Mouse (Mus musculus) lung, postnatal 0 days (tissue): Measurements from ENCODE around the gene Gna12. TPM values are rescaled to one million over a fixed set of nuclear protein-coding genes. Genes with fewer than 3 reads are reported as not detected.

Experiments
- ATAC-seq: fragments of 200-750 bp; cut with Nextera tagmentation; 2 replicates; pipeline ENCODE4 v1.8.0; 2017; ENCODE audit warnings: moderate library complexity
- DNase-seq: peaks from one replicate; pipeline ENCODE4 v3.0.0-alpha.2; 2016; ENCODE audit warnings: low spot score
- H3K27ac ChIP-seq: fragments of 300-500 bp; sonication (generic); 2 replicates; pipeline ENCODE4 v1.5.1; 2014; ENCODE audit warnings: antibody characterized with exemption, mild to moderate bottlenecking, low read length, mixed read lengths
- H3K27me3 ChIP-seq: fragments of 300-500 bp; sonication (generic); replicated peaks from 2 replicates; pipeline ENCODE4 v1.6.1; 2014; ENCODE audit warnings: low read length, mixed read lengths; ENCODE audit not compliant: insufficient read depth
- H3K36me3 ChIP-seq: fragments of 300-500 bp; sonication (generic); 2 replicates; pipeline ENCODE4 v1.6.1; 2014; ENCODE audit warnings: low read length, mixed read lengths; ENCODE audit not compliant: insufficient read depth
- H3K4me1 ChIP-seq: fragments of 300-500 bp; sonication (generic); 2 replicates; pipeline ENCODE4 v1.6.1; 2014; ENCODE audit warnings: antibody characterized with exemption, low read depth, low read length, mixed read lengths; ENCODE audit not compliant: insufficient read depth
- H3K4me2 ChIP-seq: fragments of 300-500 bp; sonication (generic); replicated peaks from 2 replicates; pipeline ENCODE4 v1.6.1; 2014; ENCODE audit warnings: low read depth, mild to moderate bottlenecking, low read length, moderate library complexity, mixed read lengths
- H3K4me3 ChIP-seq: fragments of 300-500 bp; sonication (generic); 2 replicates; pipeline ENCODE4 v1.5.1; 2014; ENCODE audit warnings: low read depth, low read length
- H3K9ac ChIP-seq: fragments of 300-500 bp; sonication (generic); replicated peaks from 2 replicates; pipeline ENCODE4 v1.6.1; 2014; ENCODE audit warnings: low read depth, mild to moderate bottlenecking
- H3K9me3 ChIP-seq: fragments of 300-500 bp; sonication (generic); 2 replicates; pipeline ENCODE4 v1.6.1; 2016; ENCODE audit warnings: low read length, mixed read lengths
- CTCF ChIP-seq: IDR thresholded peaks from 2 replicates; pipeline ENCODE4 v1.5.1; 2016; ENCODE audit warnings: antibody characterized with exemption, mild to moderate bottlenecking
- EP300 ChIP-seq: IDR thresholded peaks from 2 replicates; pipeline ENCODE4 v1.6.1; 2016; ENCODE audit warnings: antibody characterized with exemption, mild to moderate bottlenecking, control low read depth
- WGBS: fragments of 180-500 bp; shearing (Covaris S2); extraction: QIAGEN DNeasy Blood & Tissue Kit; methylation state at CpG from one replicate; pipeline ENCODE4 v1.1.7; 2014; 5-methylcytosine and 5-hydroxymethylcytosine counted together
- polyA plus RNA-seq: library from polyadenylated mRNA; unstranded; fragments of >200 nt; fragmentation: Nextera tagmentation; extraction: Ambion mirVana; gene quantifications from 2 replicates; pipeline ENCODE4 v1.2.1, GENCODE M21; 2015

Gna12 gene
- 25.4 and 32.0 TPM in 2 replicates for polyA plus RNA-seq

DNA sequence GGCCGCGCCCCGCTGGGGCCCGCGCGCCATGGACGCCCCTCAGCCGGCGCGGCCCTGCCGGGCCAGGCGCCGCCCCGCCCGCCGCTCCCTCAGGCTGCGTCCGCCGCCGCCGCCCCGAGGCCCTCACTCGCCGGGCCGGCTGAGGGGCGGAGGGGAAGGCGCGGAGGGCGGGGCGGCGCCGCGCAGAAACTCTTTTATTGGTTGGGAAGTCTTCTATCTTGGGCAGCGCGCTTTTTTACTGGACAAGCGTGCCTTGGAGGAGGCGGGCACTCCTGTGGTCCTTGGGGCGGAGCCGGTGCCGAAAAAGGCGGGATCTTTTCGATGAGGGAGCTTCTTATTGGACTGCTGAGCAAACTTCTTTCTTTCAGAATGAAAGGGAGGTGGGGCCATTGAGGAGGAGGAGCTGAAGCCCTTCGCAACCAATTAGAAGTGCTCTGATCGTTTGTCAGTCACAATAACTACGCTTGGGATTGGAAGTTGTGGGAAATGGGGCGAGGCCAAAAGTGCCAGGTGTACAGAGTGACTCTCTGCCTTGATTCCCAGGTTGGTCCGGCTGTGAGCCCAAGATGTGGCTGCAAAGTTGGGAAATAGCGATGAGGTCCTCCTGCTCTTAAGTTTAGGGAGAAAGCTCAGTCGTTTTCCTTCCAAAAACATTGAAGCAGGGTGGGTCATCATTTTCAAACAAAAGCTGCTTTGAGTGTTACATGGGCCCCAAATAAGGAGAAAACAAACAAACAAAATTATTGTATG, at the start of gene Gna12:
Gene Gna12 (minus strand): TSS at position 118 of the 750 bp plus-strand sequence.
- H3K4me2 ChIP-seq = peak within 1 kb of the TSS; percentile 92
- peak within 1 kb of the TSS; percentile 88 for H3K27ac ChIP-seq
- under 1% methylated on average over 41 of the region's 49 CpGs for WGBS
- no peaks in the 10 kb centered on the region for H3K27me3 ChIP-seq
- peak within 1 kb of the TSS; percentile 78 for H3K9ac ChIP-seq
- peak; percentile 98 for ATAC-seq
- no peaks in the 10 kb centered on the region for H3K9me3 ChIP-seq
- H3K36me3 ChIP-seq = no peaks in the 10 kb centered on the region
- peak; percentile 100 for DNase-seq
- no peak for TF ChIP-seq CTCF
- no peak for TF ChIP-seq EP300
- peak within 1 kb of the TSS; percentile 78 for H3K4me3 ChIP-seq
- peaks cover 18% of the 10 kb centered on the region; the same call in 1 of the 2 replicates for H3K4me1 ChIP-seq

DNA sequence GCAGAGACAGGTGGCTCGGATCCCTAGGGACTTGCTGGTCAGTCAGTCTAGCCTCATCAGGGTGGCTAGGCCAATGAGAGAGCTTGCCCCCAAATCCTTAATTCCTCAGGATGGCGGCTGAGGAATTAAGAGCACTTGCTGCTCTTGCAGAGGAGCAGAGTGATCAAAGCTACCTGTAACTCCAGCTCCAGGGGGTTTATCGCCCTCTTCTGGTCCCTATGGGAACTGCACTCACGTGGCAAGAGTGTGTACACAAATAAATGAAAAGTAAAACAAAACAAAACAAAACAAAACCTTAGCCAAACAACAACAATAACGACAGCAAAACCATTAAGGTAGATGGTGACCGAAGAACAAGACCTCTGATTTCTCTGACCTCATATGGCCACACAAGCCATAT, 48.4 kb upstream of the Gna12 start:
- Histone ChIP-seq H3K4me3 (no peak overlapping the region), H3K4me2 (no peak overlapping the region), H3K27me3 (no peaks in the 10 kb centered on the region), H3K36me3 (no peaks in the 10 kb centered on the region), H3K9ac (no peak overlapping the region), H3K9me3 (no peaks in the 10 kb centered on the region), H3K4me1 (peaks cover under 1% of the 10 kb centered on the region; the same call in 1 of the 2 replicates), H3K27ac (no peak overlapping the region)
- ATAC-seq = no peak
- WGBS = 63% methylated on average over 6 of the region's 6 CpGs
- DNase-seq = no peak
- TF ChIP-seq CTCF = peak; percentile 47
- no peak for TF ChIP-seq EP300

DNA sequence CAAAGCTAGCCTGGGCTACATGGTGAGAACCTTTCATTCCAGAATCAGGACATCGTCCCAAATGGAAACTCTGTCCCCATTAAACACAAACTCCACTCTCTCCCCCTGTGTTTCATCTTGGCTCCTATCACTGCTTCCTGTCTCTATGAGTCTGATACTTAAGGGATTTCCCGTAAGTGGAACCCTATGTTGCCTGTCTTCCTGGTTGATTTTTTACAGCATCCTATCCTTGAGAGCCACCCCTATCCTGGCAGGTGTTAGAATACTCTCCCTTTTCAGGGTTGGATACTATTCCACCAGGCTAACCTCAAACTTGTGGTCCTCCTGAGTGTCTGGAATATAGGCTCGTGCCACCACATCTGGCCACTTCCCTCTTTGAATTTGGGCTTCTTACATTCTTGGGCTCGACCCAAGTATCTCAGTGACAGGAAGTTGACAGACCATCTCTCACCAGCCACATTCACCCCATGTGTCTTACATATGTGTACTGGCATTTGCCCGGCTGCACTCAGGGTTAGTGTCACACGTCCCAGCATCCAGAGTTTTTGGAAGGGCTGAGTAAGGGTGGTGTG, 43.6 kb upstream of the Gna12 start:
- Histone ChIP-seq H3K27me3 (no peaks in the 10 kb centered on the region), H3K9ac (no peak overlapping the region), H3K27ac (no peak overlapping the region), H3K4me1 (peaks cover 7% of the 10 kb centered on the region; the same call in 1 of the 2 replicates), H3K4me2 (no peak overlapping the region), H3K36me3 (no peaks in the 10 kb centered on the region), H3K4me3 (no peak overlapping the region), H3K9me3 (no peaks in the 10 kb centered on the region)
- DNase-seq = no peak
- no peak for ATAC-seq
- no peak for TF ChIP-seq CTCF
- no peak for TF ChIP-seq EP300
- 54% methylated on average over 6 of the region's 6 CpGs for WGBS

DNA sequence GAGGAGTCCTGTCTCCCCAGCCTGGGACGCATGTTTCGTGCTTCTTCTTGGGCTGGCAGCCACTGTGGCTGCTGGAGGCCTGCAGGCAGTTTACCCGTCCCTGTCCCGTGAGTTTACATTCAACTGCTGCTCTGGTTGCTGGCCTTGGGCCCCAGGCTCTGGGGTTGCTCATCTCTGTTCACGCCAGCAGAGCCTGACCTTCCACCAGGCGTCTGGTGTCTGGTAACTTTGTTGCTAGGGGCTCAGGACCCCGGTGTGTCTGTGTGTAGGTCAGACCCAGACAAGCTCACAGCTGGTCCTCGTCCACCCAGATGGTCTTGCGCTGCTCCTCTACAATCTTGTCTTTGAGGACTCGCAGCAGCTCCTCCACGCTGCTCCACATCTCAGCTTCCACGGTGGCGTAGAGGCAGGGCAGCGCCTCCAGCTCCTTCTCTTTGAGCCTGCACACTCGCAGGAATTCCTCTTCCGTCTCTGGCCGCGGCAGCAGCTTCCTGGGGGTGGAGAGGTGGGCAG, 42.9 kb upstream of the Gna12 start:
- ATAC-seq (peak; percentile 43), DNase-seq (no peak)
- no peak overlapping the region for H3K27ac ChIP-seq
- no peak overlapping the region for H3K4me3 ChIP-seq
- no peaks in the 10 kb centered on the region for H3K9me3 ChIP-seq
- peaks cover 7% of the 10 kb centered on the region; the same call in 1 of the 2 replicates for H3K4me1 ChIP-seq
- WGBS = 10% methylated on average over 18 of the region's 18 CpGs
- H3K9ac ChIP-seq = no peak overlapping the region
- H3K27me3 ChIP-seq = no peaks in the 10 kb centered on the region
- TF ChIP-seq CTCF (peak; percentile 2; the same call in 1 of the 2 replicates), EP300 (no peak)
- no peaks in the 10 kb centered on the region for H3K36me3 ChIP-seq
- H3K4me2 ChIP-seq = peak overlapping the region; percentile 35; the same call in 1 of the 2 replicates

DNA sequence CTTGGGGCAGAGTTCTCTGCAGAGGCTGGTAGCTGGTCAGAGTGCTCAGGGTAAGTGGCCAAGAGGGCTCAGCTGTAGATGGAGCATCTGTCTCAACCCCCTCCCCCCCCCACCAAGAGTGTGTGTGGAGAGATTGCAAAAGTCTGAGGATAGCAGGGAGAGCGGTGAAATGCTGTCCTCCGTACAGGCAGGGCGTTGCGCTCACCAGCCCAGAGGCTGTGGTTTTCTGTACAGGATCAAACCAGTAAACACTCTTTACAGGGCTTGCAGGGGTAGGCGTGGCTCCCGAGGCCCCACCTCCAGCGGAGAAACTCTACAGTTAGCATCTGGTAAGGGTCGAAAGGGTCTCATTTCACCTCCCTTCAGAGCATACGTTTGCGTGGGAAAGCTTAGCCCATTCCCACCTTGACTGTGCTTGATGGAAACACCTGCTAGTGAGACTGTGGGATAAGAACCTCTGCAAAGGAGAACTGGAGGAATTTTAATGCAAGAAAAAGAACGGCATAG, 42.4 kb upstream of the Gna12 start:
- 17% methylated on average over 11 of the region's 11 CpGs for WGBS
- Histone ChIP-seq H3K27ac (no peak overlapping the region), H3K4me2 (peak overlapping the region; percentile 35; the same call in 1 of the 2 replicates), H3K9me3 (no peaks in the 10 kb centered on the region), H3K4me3 (no peak overlapping the region), H3K9ac (no peak overlapping the region), H3K36me3 (no peaks in the 10 kb centered on the region), H3K27me3 (no peaks in the 10 kb centered on the region), H3K4me1 (peaks cover 7% of the 10 kb centered on the region; the same call in 1 of the 2 replicates)
- no peak for TF ChIP-seq EP300
- no peak for TF ChIP-seq CTCF
- ATAC-seq (no peak), DNase-seq (peak; percentile 18)

DNA sequence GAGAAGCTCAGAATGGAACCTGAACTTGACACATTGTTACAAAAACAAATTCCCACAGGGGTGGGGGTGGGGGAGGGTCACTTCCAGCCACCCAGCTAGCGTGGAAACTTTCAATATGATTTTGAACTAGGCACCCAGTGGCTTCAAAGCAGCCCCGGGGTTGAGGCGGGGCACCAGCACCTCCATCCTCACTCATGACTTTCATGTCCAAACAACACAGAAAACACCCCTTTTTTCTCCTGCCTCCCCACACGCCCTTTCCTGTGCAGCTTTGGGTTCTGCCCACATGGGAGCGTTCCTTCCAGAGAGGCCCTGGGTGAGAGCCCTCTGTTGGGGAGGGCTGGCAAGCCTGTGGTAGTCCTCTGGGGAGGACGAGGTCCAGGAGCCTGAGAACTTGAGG, 41.0 kb upstream of the Gna12 start:
- H3K27me3 ChIP-seq = no peaks in the 10 kb centered on the region
- no peak for TF ChIP-seq EP300
- no peak for TF ChIP-seq CTCF
- no peak for ATAC-seq
- no peak overlapping the region for H3K27ac ChIP-seq
- H3K9me3 ChIP-seq = no peaks in the 10 kb centered on the region
- WGBS = 57% methylated on average over 6 of the region's 6 CpGs
- no peak overlapping the region for H3K9ac ChIP-seq
- DNase-seq = no peak
- H3K4me2 ChIP-seq = no peak overlapping the region
- no peak overlapping the region for H3K4me3 ChIP-seq
- H3K4me1 ChIP-seq = peaks cover 7% of the 10 kb centered on the region; the same call in 1 of the 2 replicates
- H3K36me3 ChIP-seq = no peaks in the 10 kb centered on the region
